Mouse (Mus musculus): ENCODE measurements around the gene Kif26b.

Gene Kif26b

DNA sequence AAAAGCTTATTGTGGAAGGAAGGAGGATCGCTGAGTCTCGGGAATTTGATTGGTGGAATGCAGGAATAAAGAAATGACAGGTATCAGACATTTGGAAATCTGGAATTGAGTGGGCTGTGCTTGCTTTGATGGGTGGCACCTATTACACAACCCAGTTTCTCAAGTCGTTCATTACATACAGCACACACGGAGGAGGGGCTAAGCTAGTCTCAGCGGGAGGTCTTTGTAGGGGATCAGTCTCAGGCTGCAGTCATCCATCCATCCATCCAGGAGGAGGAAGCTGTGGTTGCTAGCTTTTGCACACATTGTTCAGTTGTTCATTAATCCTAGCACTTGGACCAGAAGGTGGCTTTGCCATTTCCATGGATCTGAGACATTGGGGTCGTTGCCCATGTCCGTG, 137.6 kb downstream of the Kif26b start:
- DNase-seq, result no peak

DNA sequence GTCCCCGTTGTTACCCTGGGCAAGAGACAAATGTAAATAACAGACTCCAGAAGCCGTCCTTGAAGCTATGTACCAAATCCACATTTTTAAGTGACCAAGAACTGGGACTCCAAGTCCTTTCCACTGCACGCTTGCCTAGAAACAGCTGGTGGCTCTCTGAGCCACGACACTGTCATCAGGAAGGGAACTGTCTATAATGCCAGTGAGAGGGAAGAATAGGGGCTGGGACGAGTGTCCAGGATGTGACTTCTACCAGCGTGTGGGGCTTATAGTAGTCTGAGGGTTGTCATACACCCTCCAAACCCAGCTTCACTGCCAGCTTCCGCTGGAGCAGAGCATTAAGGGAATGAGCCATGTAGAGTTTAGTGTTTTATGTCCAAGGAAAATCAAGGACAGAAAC, 138.9 kb downstream of the Kif26b start:
- DNase-seq, result no peak

DNA sequence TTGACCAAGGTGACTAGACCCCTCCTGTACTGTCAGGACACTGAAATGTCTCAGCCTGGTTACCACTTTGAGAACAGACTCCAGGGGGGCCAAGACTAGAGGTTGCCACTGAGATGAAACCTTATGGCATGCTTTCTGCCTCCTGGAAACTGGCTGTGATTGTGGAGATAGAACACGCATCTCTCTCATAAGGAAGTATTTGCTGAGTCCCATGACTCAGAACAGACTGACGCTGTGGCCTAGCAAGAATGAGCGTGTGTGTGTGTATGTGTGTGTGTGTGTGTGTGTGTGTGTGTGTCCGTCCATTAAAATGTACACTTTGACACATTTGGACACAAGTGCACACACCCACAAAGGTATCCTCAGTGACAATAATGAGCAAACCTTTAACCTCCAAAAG, 140.0 kb downstream of the Kif26b start:
- no peak for DNase-seq

DNA sequence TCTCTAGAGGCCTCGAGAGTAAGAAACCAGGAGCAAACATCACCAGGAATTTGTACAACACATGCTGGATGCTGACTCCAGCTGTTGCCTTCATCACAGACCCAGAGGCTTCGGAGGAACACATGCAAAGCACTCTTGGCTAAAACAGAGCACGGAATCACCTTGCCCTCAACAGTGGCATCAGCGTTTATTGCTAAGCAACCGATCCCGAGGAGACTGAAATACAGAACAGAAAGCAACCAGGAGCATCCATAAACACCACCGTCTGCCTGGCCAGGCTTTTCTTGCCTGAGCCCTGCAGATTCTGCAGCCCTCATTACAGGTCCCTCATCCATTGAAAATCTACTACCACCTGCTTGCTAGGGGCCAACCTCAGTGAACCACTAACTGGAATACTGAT, 144.1 kb downstream of the Kif26b start:
- no peak for DNase-seq

DNA sequence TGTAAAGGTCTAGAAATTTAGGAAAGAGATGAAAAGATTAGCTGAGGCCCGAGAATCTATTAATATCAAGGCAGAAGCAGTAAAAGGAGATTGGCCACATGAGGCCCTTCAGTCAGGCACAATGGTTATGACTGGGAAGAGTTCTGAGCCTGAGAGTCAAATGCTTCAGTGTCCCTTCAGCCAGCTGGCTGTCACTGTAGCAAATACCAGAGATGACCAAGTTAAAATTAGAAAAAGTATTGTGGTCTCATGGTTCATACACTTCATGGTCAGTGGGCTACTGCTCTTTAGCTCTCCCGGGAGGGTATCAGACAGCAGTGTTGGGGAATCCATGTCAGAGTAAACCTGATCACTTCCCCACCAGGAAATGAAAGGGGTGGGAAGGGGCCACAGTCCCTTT, 144.6 kb downstream of the Kif26b start:
- DNase-seq, result no peak

DNA sequence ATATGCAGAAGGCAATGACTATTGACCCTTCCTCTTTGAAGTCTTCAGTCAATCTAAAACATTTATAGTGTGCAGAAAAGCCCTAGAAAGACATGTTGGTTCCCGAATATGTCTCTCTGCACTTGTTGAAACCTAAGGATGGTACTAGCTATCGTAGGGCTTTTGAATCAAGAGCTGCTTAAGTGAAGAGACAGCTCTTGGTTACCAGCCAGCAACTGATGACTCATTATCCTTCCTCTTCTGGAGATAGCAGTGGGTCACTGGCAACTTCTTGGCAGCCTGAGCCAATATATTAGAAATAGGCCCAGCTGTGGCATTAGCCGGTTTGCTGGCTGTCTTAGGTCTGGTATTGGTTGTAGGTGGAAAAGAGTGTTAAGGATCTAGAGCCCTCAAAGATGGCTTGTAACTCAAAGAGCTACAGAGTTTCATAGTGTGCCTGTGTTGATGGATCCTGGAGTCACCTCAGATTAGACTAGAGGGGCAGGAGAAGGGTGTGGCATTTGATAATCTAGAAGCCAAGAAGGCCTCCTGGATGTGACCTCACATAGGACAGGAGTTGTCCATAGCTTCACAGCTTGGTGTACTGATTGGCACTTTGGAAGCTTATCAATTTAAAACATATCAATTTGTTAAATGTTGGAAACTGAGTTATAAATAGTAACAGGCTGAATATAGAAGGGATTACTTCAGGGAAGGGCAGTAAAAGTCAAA, 146.8 kb downstream of the Kif26b start:
- no peak for DNase-seq

DNA sequence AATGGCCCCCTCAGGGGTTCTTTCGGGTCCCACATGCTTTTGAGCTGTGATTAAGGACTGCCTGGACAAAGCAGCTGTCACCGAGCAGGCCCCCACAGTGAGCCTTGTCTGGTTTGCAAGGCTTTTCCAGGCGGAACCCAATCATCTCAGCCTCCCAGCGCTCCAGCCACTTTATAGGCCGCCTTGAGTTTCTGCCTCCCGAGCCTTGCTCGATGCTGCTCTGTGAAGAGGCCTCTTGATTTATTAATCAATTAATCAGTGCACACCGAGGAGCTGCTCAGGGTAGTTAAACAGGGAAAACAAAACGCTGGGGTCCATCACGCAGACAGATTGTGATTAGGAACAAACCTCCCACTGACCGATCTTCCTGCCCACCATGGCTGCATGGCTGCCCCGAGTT, 148.2 kb downstream of the Kif26b start:
- no peak for DNase-seq

DNA sequence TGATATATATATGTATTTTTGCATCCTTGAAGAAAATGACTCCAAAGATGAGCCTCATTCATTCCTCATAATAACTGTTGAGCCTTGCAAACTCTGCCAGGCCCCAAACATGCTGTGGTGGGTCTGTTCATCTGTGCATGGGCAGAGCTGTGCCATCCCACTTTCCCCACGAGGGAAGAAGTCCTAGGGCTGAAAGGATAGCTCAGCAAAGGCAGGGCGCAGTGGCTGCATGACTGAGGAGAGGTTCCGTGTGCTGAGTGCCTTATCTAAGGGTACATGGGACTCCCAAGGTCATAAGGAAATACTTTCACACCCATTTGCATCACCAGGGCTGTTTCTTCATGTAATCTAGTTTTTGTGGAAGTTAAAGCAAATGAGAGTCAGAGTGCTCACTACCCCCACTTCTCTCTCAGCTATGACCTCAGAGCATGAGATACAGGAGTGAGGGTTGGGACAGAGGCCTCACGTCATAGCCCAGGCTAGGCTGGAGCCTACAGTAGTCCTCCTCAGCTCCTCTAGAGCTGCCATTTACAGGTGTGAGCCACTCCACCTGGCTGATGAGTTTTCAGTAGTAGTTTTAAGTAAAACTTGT, 148.8 kb downstream of the Kif26b start:
- no peak for DNase-seq

DNA sequence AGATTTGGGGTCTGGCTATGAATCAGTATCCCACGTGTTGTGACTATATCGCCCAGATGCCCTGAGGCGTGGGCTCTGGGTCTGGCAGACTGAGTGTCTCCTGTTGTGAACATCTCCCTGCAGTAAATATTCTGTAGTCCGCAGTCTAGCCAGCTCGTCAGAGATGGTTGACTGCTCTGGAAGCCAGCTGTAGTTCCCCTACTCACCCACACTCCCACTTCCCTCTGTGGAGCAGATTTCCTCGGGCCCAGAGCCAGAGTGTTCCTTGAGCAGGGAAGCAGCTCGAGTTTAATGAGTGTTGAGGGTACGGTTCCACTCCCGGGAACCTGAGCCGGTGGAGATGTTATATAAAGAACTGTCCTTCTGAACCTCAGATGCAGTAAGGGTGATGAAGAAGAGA, 154.7 kb downstream of the Kif26b start:
- DNase-seq, result no peak

DNA sequence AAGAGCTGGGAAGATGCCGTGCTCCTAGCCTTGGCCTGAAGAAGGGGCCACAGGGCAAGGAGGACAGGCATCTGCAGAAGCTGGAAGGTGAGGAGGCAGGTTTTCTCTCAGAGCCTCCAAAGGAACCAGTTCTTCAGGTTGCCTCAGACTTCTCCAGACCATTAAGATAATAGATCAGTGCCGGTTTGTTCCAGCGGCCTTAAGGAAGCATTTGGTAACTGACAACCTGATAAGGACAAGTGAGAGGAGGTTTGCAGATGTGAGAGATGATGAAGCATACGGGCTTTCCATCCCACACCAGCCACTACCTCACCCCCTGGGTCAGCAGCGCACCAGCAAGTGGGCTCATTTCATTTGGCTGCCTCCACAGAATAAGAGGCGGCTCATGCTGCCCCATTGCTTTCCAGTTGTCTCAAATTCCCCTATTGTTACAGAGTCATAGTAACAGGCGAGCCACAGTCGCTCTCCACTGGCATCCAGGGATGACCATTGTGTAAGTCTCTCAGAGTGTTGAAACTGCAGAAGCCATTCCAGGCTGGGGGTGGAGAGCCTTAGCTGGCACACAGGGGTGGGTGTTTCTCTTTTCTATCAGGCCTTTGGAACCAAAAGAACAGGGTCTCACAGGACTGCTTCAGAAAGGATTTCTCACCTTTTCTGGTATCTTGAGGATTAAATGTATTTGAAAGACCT, 156.2 kb downstream of the Kif26b start:
- no peak for DNase-seq

DNA sequence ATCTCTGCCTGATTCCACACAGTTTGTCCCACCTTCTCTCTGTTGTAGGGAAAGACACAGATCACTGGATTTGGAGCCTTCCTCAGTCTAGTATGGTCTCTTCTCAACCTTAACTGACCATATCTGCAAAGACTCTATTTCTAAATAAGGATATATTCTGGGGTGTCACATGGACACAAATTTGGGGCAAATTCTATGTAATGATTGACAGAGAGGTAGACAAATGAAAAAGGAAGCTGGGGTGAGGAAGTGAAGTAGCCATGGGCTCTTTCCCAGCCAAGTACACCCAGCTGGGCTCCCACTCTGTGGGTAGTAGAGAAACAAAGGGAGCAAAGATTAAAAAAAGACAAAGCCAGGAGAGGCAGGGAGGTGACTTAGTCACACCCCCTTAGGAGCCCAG, 158.0 kb downstream of the Kif26b start:
- DNase-seq, result no peak

DNA sequence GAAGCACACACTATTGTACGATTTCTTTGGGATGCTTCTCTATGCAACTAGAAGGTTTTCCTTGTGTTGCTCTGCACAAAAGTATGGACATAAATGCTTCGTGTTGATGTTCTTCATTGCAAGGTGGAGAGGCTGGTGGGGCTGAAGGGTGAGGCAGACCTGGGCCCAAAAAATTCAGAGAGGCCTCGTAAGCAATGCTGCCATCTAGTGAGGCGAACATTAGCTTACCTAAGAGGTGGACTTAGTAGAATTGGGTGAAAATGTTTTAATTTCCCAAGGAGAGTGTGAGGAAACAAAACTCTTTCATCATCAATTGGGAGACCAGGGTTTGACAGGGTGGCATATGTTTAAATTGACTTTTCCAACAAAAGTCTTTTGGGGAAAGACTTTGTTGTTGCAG, 160.6 kb downstream of the Kif26b start:
- no peak for DNase-seq

DNA sequence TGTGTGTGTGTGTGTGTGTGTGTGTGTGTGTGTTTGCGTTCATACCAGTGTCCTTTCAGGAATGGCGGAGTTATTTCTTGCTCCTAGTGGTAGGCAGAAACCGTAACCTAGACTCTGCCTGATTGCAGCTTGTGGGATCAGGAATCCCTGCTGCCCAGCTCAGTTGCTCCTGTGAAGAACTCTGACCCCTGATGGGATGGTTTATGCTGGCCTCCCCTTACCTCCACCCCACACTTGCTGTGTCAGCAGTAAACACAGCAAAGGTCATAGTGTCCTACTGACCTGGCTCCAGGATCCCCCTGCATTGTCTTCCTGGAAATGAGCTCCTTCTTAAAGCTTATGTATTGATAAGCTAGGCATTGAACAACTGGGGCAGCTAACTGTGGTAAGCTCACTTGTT, 162.8 kb downstream of the Kif26b start:
- DNase-seq, result no peak

DNA sequence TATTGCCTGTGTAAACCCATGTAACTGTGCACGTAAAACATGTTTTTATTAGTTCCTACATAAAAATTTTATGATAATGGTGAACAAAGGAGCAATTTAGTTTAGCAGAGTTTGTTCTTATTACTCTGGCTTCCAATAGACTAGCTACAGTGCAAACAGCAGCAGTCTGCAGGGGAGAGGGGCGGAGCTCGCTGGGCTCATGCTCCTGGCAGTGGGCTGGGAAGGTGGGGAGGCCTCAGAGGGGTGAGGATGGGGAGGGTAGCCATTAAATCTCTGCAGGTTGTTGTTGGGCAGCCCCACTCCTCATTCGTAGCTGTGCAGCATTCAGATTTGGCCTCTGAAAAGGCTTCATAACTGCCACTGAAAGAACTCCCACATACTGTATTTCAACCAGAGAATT, 171.2 kb downstream of the Kif26b start:
- DNase-seq, result no peak

DNA sequence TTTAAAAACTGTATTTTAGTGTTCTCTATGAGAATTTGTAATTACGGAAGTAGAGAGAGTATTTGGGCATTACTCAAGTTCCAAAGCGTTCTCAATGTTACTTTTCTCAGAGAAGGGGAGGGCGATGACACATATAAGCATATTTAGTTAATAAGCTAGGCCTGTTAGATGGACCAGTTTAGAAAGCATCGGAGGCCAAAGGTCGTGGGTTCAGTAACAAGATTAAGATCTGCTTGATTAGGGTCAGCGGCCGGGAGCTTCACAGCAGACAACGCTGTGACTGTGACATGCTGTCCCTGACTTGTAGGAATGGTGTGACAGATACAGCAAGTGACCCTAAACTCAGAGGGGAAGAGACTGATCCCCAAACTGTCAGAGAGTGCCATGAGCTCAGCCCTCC, 174.6 kb downstream of the Kif26b start:
- no peak for DNase-seq

DNA sequence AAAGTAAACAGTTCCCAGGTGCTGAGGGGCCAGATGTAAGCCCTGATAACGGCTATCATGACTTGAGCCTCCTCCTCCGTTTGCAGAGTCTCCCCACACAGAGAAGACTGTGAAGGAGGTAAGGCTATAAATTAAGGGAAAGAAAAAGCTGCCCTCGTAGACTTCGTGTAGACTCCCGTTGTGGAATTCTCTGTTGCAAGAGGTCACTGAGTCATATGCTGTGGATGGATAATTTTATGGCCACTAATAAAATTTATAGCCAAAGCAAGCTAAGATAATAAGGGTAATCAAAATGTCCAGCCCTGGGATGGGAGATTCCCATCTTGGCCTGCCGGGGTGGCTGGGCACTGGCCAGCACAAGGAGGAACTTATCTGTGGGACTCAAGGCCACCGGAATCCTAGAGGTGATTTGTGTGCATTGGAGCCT, 179.0 kb downstream of the Kif26b start:
- no peak for DNase-seq

DNA sequence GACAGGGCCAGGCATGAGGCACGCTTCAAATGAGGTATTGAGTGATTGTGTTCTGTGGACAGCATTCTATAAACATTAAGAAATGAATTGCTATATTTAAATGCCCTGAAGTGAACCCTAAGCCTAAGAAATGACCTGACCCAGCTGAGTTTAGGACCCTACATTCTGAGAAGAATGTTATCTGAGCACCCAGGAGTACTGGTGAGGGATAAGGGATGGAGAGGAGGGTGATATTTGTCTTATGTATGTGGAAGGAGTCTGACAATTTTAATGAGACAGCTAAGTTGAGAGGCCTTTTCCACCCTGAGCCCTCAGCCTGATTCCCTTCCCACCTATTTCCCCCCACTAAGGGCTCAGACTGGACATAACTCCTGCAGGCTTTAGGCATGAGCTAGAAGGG, 179.4 kb downstream of the Kif26b start:
- DNase-seq, result no peak

DNA sequence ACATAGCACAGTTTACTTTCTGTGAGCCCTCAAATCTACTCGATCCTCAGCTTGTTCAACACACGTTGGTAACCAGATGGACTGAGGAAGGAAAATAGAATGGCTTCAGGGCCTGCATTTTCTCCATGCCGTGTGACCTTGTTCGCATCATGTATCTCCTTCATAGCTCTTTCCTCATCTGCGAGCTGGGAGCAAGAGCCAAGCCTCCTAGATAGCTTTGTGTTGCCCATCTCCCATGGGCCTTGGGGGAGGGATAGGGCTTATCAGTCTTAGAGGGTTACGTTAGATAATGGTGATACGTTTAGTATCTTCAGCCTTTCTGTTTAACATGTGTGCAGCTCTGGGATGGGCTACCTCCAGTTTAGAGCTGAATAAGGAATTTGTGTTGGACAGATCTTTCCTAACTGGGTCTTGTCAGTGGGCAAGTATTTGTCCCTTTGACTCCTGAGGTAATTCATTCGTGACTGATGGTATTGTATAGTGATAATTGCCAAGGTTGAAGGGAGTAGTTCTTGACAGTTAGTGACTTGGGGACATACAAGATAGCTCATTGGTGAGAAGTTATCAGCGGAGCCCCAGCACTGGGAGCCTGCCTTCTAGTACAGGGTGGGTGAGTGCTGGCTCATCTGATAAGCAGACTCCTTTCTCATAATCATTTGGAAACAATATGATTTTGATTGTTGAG, 183.4 kb downstream of the Kif26b start:
- no peak for DNase-seq

DNA sequence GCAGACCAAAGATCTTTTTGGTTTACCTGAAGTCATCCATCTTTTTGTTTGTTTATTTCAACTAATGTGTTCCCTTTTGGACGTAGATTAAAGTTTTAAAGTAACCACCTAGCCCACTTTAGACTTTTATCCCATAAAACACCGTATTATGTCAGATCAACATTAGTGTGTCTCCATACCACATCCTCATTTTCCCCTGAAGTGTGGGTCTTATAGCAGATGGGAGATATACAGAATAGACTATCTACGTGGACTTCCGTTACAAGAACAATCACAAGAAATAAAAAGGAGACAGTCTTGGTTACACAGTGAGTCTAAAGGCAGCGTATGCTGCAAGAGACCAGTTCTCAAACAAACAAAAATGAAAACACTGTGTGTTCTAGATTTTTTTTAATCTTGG, 185.3 kb downstream of the Kif26b start:
- DNase-seq, result no peak

DNA sequence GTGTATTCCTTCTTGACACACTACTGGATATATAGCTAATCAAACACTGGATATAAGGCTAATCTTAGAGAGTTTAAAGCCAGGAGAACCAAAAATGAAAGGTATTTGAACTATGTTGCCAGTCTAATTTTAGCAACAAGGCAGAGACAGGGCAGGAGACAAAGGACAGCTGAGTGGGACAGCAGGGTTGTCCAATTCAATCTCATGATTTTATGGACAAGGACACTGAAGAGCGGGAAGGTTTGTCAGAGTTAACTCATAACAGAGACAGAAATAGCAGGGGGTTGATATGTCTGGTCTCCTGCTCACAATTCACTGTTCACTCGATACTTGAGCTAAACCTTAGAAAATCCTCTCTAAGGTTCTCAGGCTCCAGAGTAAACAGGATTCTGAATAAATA, 187.5 kb downstream of the Kif26b start:
- no peak for DNase-seq

DNA sequence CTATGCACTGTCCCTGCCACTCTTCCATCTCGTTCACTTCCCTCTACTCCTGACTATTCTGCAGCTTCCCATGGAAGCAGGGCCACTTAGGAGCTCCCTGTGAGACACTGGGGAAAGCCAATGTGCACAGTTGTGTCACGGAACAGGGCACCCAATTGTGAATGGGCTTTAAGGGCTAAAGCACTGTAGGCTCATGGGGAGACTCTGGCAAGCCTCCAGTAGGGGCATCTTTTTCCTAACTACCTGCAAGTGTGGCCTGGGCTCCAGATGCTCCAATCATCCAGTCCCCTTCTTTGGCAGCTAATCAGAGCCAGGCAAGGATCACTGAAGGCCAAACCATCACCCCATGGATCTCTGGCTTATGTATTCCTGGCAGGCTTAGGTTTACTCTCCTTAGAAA, 191.9 kb downstream of the Kif26b start:
- no peak for DNase-seq

DNA sequence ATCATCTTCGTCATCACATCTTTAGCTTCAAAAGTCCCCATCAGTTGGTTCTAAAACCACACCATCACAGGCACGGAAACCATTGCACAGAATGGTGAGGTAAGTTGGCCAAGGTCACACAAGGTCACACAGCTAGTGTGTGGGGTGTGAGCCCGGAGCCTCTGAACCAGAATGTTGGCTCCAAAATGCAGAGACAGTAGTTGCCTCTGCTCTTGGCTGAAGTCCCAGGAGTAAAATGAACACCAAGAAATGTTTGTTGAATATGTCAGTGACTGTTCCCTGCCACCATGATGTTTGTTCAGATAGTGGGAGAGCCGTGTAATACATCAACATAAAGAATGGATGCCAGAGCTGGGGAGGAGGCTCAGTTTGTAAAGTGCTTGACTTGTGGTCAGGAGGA, 193.9 kb downstream of the Kif26b start:
- DNase-seq, result no peak

DNA sequence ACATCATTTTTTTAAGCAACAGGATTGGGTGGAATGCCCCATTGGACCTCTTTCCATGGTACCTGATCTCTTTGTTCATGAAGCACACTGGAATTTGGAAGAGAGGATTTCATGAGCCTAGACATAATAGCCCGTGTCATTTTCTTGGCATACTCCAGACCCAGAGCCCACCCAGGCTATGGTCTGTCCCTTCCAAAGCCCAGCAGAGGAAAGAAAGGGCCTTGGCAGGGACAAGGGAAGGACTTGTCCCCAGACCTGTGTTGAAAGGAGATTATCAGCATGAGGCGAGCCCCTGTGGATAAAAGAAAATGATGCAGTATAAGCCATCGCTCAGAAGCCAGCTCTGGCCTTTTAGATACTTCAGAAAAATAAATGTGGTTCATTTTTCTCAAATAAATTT, 196.6 kb downstream of the Kif26b start:
- no peak for DNase-seq

DNA sequence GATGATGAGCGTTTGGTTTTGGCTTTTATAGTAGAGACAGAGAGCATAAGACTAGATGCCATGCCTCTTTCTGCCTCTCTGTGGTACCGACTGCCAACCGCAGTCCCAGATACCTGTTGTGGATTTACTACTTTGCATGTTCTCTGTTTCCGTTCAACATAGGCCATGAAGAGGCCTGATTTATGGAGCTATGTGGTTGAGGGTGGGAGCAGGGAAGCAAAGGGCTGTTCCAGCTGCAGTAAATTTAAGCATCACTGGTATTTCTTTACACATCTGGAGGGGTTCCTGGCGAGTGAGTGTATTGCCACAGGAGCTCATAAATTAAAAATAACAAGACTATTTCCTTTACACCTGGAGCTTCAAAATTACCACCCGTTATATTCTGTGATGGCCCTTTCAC, 199.3 kb downstream of the Kif26b start:
- no peak for DNase-seq

All from spleen, adult 18-20 months (tissue).